Comparison of ENCODE assay signal across 14 mouse cellular contexts in genomic region chr10:84055402-84056167, GRCm38 (mm10).
A peak's percentile ranks its signal among the peaks of the same experiment; 100 is the strongest.
DNase-seq lines count a peak whose midpoint lies in the region; ATAC-seq and TF ChIP-seq lines count a peak whose summit lies in the region.
"Had no signal": no experiment of that assay in that cellular context is flagged by ENCODE, and none has a peak within 500 bp of the region (broad histone marks: within the 10 kb centered on the region; RNA-seq: fewer than 3 reads in every experiment).

No protein-coding gene starts in this region.

- no peak for TF ChIP-seq POLR2A in lung, adult 2 months (IDR thresholded peaks at IDR 0.05; ENCODE audit: borderline replicate concordance, extremely low read depth, low read depth, low read length)

- H3K9ac ChIP-seq in heart, embryonic 11.5 days (ENCODE audit: low read depth, low read length): no peak overlapping the region
- H3K9ac ChIP-seq in lung, embryonic 14.5 days: no peak overlapping the region
- no peak overlapping the region for H3K9ac ChIP-seq in kidney, postnatal 0 days (ENCODE audit: low read depth, low read length)

- no peak overlapping the region for H3K4me3 ChIP-seq in heart, embryonic 11.5 days (ENCODE audit: low read depth, low read length)
- H3K4me3 ChIP-seq in lung, embryonic 14.5 days (ENCODE audit: low read depth, low read length): no peak overlapping the region
- H3K4me3 ChIP-seq in lung, adult 2 months (replicated peaks; ENCODE audit: extremely low read depth, low read depth, low read length): no peak overlapping the region
- H3K4me3 ChIP-seq in kidney, postnatal 0 days (replicated peaks; ENCODE audit: low read depth, low read length): no peak overlapping the region
- H3K4me3 ChIP-seq: myocyte had no signal

- H3K4me1 ChIP-seq in heart, embryonic 11.5 days (ENCODE audit: control insufficient read depth, insufficient read depth, low read length): no peaks in the 10 kb centered on the region; the same call in 1 of the 2 replicates
- H3K4me1 ChIP-seq in lung, embryonic 14.5 days (ENCODE audit: insufficient read depth): peaks cover 10% of the 10 kb centered on the region; the same call in 1 of the 2 replicates
- peaks cover 11% of the 10 kb centered on the region; the same call in 1 of the 2 replicates for H3K4me1 ChIP-seq in lung, adult 2 months (ENCODE audit: control insufficient read depth, insufficient read depth, low read length)
- 0 out of 2 replicates have a peak, but pooled peaks cover under 1% of the 10 kb centered on the region for H3K4me1 ChIP-seq in kidney, postnatal 0 days (replicated peaks; ENCODE audit: insufficient read depth, low read length)

- H3K36me3 ChIP-seq in heart, embryonic 11.5 days (ENCODE audit: control insufficient read depth, insufficient read depth, low read length): no peaks in the 10 kb centered on the region
- H3K36me3 ChIP-seq in lung, embryonic 14.5 days (ENCODE audit: insufficient read depth): no peaks in the 10 kb centered on the region
- H3K36me3 ChIP-seq in kidney, postnatal 0 days (ENCODE audit: insufficient read depth, low read length): no peaks in the 10 kb centered on the region

- WGBS in heart, embryonic 11.5 days (ENCODE audit: insufficient replicate concordance): 60% methylated on average over 10 of the region's 10 CpGs
- WGBS in lung, embryonic 14.5 days: 37% methylated on average over 10 of the region's 10 CpGs
- WGBS in lung, adult 2 months: 40% methylated on average over 10 of the region's 10 CpGs
- 67% methylated on average over 10 of the region's 10 CpGs for WGBS in kidney, postnatal 0 days

- DNase-seq in heart, adult 8-10 months (ENCODE audit: low spot score): peak; percentile 82
- peak; percentile 64 for DNase-seq in lung, embryonic 14.5 days
- no peak for DNase-seq in lung, adult 2 months
- DNase-seq in kidney, postnatal 0 days (ENCODE audit: low spot score): peak; percentile 59
- peak; percentile 11 to 31 for DNase-seq in lung, postnatal 4 days
- DNase-seq in spleen, postnatal 36 days (ENCODE audit: low spot score in 2 of 2): no peak
- DNase-seq in adrenal gland, postnatal 10 days: no peak
- DNase-seq: adrenal gland, adult 8-10 months; cerebellum, adult 11-12 months; thymus, postnatal 14 days had no signal

- no peak overlapping the region for H3K27ac ChIP-seq in heart, embryonic 11.5 days (ENCODE audit: low read depth, low read length)
- no peak overlapping the region for H3K27ac ChIP-seq in lung, embryonic 14.5 days (ENCODE audit: low read depth)
- H3K27ac ChIP-seq in kidney, postnatal 0 days: no peak overlapping the region; the same call in 1 of the 2 replicates
- H3K27ac ChIP-seq: macrophage had no signal

- H3K27me3 ChIP-seq in heart, embryonic 11.5 days (ENCODE audit: control insufficient read depth, insufficient read depth, low read length): no peaks in the 10 kb centered on the region
- no peaks in the 10 kb centered on the region for H3K27me3 ChIP-seq in lung, embryonic 14.5 days (ENCODE audit: insufficient read depth, low read length)
- no peaks in the 10 kb centered on the region for H3K27me3 ChIP-seq in kidney, postnatal 0 days (ENCODE audit: insufficient read depth, low read length)

- no peak overlapping the region for H3K4me2 ChIP-seq in heart, embryonic 11.5 days
- H3K4me2 ChIP-seq in lung, embryonic 14.5 days: no peak overlapping the region
- no peak overlapping the region for H3K4me2 ChIP-seq in kidney, postnatal 0 days (ENCODE audit: low read length)

- ATAC-seq in heart, embryonic 11.5 days (replicated peaks; ENCODE audit: insufficient number of reproducible peaks, low FRiP score, low TSS enrichment): no peak
- ATAC-seq in lung, embryonic 14.5 days (ENCODE audit: insufficient read depth): peak; percentile 21; the same call in 1 of the 2 replicates
- no peak for ATAC-seq in kidney, postnatal 0 days (replicated peaks; ENCODE audit: low FRiP score, low read depth)
- ATAC-seq: forebrain, embryonic 16.5 days had no signal

- no peak for TF ChIP-seq CTCF in lung, embryonic 14.5 days (IDR thresholded peaks at IDR 0.05; ENCODE audit: low read depth)
- no peak for TF ChIP-seq CTCF in lung, adult 2 months (IDR thresholded peaks at IDR 0.05; ENCODE audit: insufficient read depth, low read length)
- no peak for TF ChIP-seq CTCF in kidney, postnatal 0 days (IDR thresholded peaks at IDR 0.05; ENCODE audit: low read depth)

- no peaks in the 10 kb centered on the region for H3K9me3 ChIP-seq in heart, embryonic 11.5 days (replicated peaks; ENCODE audit: control insufficient read depth, low read length)
- no peaks in the 10 kb centered on the region for H3K9me3 ChIP-seq in lung, embryonic 14.5 days (ENCODE audit: low read depth, low read length)
- no peaks in the 10 kb centered on the region for H3K9me3 ChIP-seq in kidney, postnatal 0 days (replicated peaks; ENCODE audit: low read length)

Comparison
In these comparisons a context has a peak if more than half of its experiments do, and no peak if none do; other contexts are left out.
1. DNase-seq: peak in heart, adult 8-10 months (single experiment), lung, embryonic 14.5 days (single experiment), kidney, postnatal 0 days (single experiment) and lung, postnatal 4 days (2 of 2); none in lung, adult 2 months (single experiment), spleen, postnatal 36 days (0 of 2) and adrenal gland, postnatal 10 days (single experiment).